Mouse (Mus musculus): ENCODE measurements around the gene Tbc1d4. TPM values are rescaled to one million over a fixed set of nuclear protein-coding genes. Genes with fewer than 3 reads are reported as not detected.

Tbc1d4 gene
- total and polyA plus RNA-seq, 2 experiments from 2014 or later = 5.7 to 21.0 TPM

- no peak for TF ChIP-seq CTCF (IDR thresholded peaks at IDR 0.05)
- ATAC-seq (ENCODE audit: low FRiP score) = no peak
- 92% methylated on average over 5 of the region's 5 CpGs for WGBS
Measured at GRCm38 (mm10) chr14:101617680-101618079, 8.7 kb upstream of the Tbc1d4 start.

GRCm38 (mm10) chr14:101616178-101616577, 7.2 kb upstream of the Tbc1d4 start:
- TF ChIP-seq CTCF (IDR thresholded peaks at IDR 0.05) = no peak
- WGBS = 85% methylated on average over 8 of the region's 9 CpGs
- H3K36me3 ChIP-seq (ENCODE audit: insufficient read depth, low read length) = no peaks in the 10 kb centered on the region
- H3K4me1 ChIP-seq (ENCODE audit: insufficient read depth, low read length) = no peaks in the 10 kb centered on the region
- H3K27ac ChIP-seq (ENCODE audit: low read depth, low read length) = no peak overlapping the region
- H3K9me3 ChIP-seq (ENCODE audit: low read length) = no peaks in the 10 kb centered on the region
- ATAC-seq (ENCODE audit: low FRiP score) (no peak), DNase-seq (ENCODE audit: low spot score) (no peak)
- H3K9ac ChIP-seq (replicated peaks; ENCODE audit: low read length, poor library complexity, severe bottlenecking) = no peak overlapping the region
- H3K4me2 ChIP-seq (ENCODE audit: low read depth, low read length, poor library complexity, severe bottlenecking) = no peak overlapping the region
- H3K27me3 ChIP-seq (ENCODE audit: insufficient read depth, low read length) = no peaks in the 10 kb centered on the region
- H3K4me3 ChIP-seq (ENCODE audit: low read depth, low read length) = no peak overlapping the region

More at GRCm38 (mm10) chr14:101617680-101618079, 8.7 kb upstream of the Tbc1d4 start:
- Histone ChIP-seq H3K4me3 (ENCODE audit: low read depth, low read length) (no peak overlapping the region), H3K4me2 (ENCODE audit: low read depth, low read length, poor library complexity, severe bottlenecking) (no peak overlapping the region), H3K9ac (replicated peaks; ENCODE audit: low read length, poor library complexity, severe bottlenecking) (no peak overlapping the region), H3K4me1 (ENCODE audit: insufficient read depth, low read length) (no peaks in the 10 kb centered on the region), H3K9me3 (ENCODE audit: low read length) (no peaks in the 10 kb centered on the region), H3K36me3 (ENCODE audit: insufficient read depth, low read length) (no peaks in the 10 kb centered on the region), H3K27ac (ENCODE audit: low read depth, low read length) (no peak overlapping the region), H3K27me3 (ENCODE audit: insufficient read depth, low read length) (no peaks in the 10 kb centered on the region)
- DNase-seq (ENCODE audit: low spot score) = no peak

GRCm38 (mm10) chr14:101613206-101613605, 4.2 kb upstream of the Tbc1d4 start:
- H3K4me1 ChIP-seq (ENCODE audit: insufficient read depth, low read length) = no peaks in the 10 kb centered on the region

GRCm38 (mm10) chr14:101610701-101611100, 1.7 kb upstream of the Tbc1d4 start:
- Histone ChIP-seq H3K4me2 (ENCODE audit: low read depth, low read length, poor library complexity, severe bottlenecking) (no peak overlapping the region), H3K4me1 (ENCODE audit: insufficient read depth, low read length) (peaks cover 2% of the 10 kb centered on the region; the same call in 1 of the 2 replicates), H3K27me3 (ENCODE audit: insufficient read depth, low read length) (no peaks in the 10 kb centered on the region), H3K9ac (replicated peaks; ENCODE audit: low read length, poor library complexity, severe bottlenecking) (no peak overlapping the region), H3K9me3 (ENCODE audit: low read length) (no peaks in the 10 kb centered on the region), H3K4me3 (ENCODE audit: low read depth, low read length) (no peak overlapping the region), H3K27ac (ENCODE audit: low read depth, low read length) (no peak overlapping the region), H3K36me3 (ENCODE audit: insufficient read depth, low read length) (no peaks in the 10 kb centered on the region)
- WGBS = 85% methylated on average over 10 of the region's 10 CpGs
- no peak for ATAC-seq (ENCODE audit: low FRiP score)
- DNase-seq (ENCODE audit: low spot score) = no peak
- TF ChIP-seq CTCF (IDR thresholded peaks at IDR 0.05) = no peak

More at GRCm38 (mm10) chr14:101613206-101613605, 4.2 kb upstream of the Tbc1d4 start:
- Histone ChIP-seq H3K9me3 (ENCODE audit: low read length) (no peaks in the 10 kb centered on the region), H3K4me2 (ENCODE audit: low read depth, low read length, poor library complexity, severe bottlenecking) (no peak overlapping the region), H3K27ac (ENCODE audit: low read depth, low read length) (no peak overlapping the region), H3K27me3 (ENCODE audit: insufficient read depth, low read length) (no peaks in the 10 kb centered on the region), H3K36me3 (ENCODE audit: insufficient read depth, low read length) (no peaks in the 10 kb centered on the region), H3K9ac (replicated peaks; ENCODE audit: low read length, poor library complexity, severe bottlenecking) (no peak overlapping the region), H3K4me3 (ENCODE audit: low read depth, low read length) (no peak overlapping the region)
- no peak for TF ChIP-seq CTCF (IDR thresholded peaks at IDR 0.05)
- DNase-seq (ENCODE audit: low spot score) (no peak), ATAC-seq (ENCODE audit: low FRiP score) (no peak)
- WGBS = 58% methylated on average over 1 of the region's 1 CpGs

- Histone ChIP-seq H3K4me2 (ENCODE audit: low read depth, low read length, poor library complexity, severe bottlenecking) (peak overlapping the region; percentile 97), H3K27me3 (ENCODE audit: insufficient read depth, low read length) (no peaks in the 10 kb centered on the region), H3K4me1 (ENCODE audit: insufficient read depth, low read length) (peaks cover 2% of the 10 kb centered on the region; the same call in 1 of the 2 replicates), H3K36me3 (ENCODE audit: insufficient read depth, low read length) (no peaks in the 10 kb centered on the region), H3K4me3 (ENCODE audit: low read depth, low read length) (peak overlapping the region; percentile 81), H3K9ac (replicated peaks; ENCODE audit: low read length, poor library complexity, severe bottlenecking) (peak overlapping the region; percentile 61), H3K9me3 (ENCODE audit: low read length) (no peaks in the 10 kb centered on the region), H3K27ac (ENCODE audit: low read depth, low read length) (no peak overlapping the region)
- TF ChIP-seq CTCF (IDR thresholded peaks at IDR 0.05) = peak; percentile 41
- DNase-seq (ENCODE audit: low spot score) (peak; percentile 51), ATAC-seq (ENCODE audit: low FRiP score) (peak; percentile 31)
- WGBS = under 1% methylated on average over 62 of the region's 62 CpGs
Measured at GRCm38 (mm10) chr14:101607631-101608518, 1.1 kb downstream of the Tbc1d4 start.

GRCm38 (mm10) chr14:101605843-101606242, 3.1 kb downstream of the Tbc1d4 start:
- H3K4me3 ChIP-seq (ENCODE audit: low read depth, low read length) = no peak overlapping the region
- H3K4me1 ChIP-seq (ENCODE audit: insufficient read depth, low read length) = peaks cover 2% of the 10 kb centered on the region; the same call in 1 of the 2 replicates
- peak; percentile 56 for TF ChIP-seq CTCF (IDR thresholded peaks at IDR 0.05)
- DNase-seq (ENCODE audit: low spot score) (no peak), ATAC-seq (ENCODE audit: low FRiP score) (no peak)
- 57% methylated on average over 2 of the region's 2 CpGs for WGBS
- H3K36me3 ChIP-seq (ENCODE audit: insufficient read depth, low read length) = no peaks in the 10 kb centered on the region
- H3K27me3 ChIP-seq (ENCODE audit: insufficient read depth, low read length) = no peaks in the 10 kb centered on the region
- H3K9ac ChIP-seq (replicated peaks; ENCODE audit: low read length, poor library complexity, severe bottlenecking) = no peak overlapping the region
- no peak overlapping the region for H3K4me2 ChIP-seq (ENCODE audit: low read depth, low read length, poor library complexity, severe bottlenecking)
- no peaks in the 10 kb centered on the region for H3K9me3 ChIP-seq (ENCODE audit: low read length)
- no peak overlapping the region for H3K27ac ChIP-seq (ENCODE audit: low read depth, low read length)

Data from midbrain, postnatal 0 days (tissue).